Mouse (Mus musculus): ENCODE results near the gene 1700067K01Rik. TPM values are rescaled to one million over a fixed set of nuclear protein-coding genes. Genes with fewer than 3 reads are reported as not detected.

Gene 1700067K01Rik
- total RNA-seq (2022), result under 1 TPM; 0.34 to 0.77 (median 0.48) TPM

- DNase-seq (ENCODE audit: low spot score in 2 of 2), result no peak
Observed at GRCm38 (mm10) chr8:84001281-84002000, at the start of gene 1700067K01Rik. Gene 1700067K01Rik (plus strand): TSS chr8:84001502.

- DNase-seq (ENCODE audit: low spot score in 2 of 2), result no peak
Observed at GRCm38 (mm10) chr8:83954749-83955105, 46.6 kb upstream of the 1700067K01Rik start.

- DNase-seq (ENCODE audit: low spot score in 2 of 2), result peak; percentile 91 to 99
Observed at GRCm38 (mm10) chr8:83955106-83955957, 46.0 kb upstream of the 1700067K01Rik start, which contains the start of the genes Gm10644 and Asf1b. Gene Gm10644 (minus strand): TSS chr8:83955205. Gene Asf1b (plus strand): TSS chr8:83955507.

- DNase-seq (ENCODE audit: low spot score in 2 of 2), result no peak
Observed at GRCm38 (mm10) chr8:83955958-83956218, 45.4 kb upstream of the 1700067K01Rik start.

- no peak for DNase-seq (ENCODE audit: low spot score in 2 of 2)
Observed at GRCm38 (mm10) chr8:83956789-83957188, 44.5 kb upstream of the 1700067K01Rik start.

GRCm38 (mm10) chr8:83964015-83964765 is 37.1 kb upstream of the 1700067K01Rik start:
- no peak for DNase-seq (ENCODE audit: low spot score in 2 of 2)

GRCm38 (mm10) chr8:83967701-83968100 is 33.6 kb upstream of the 1700067K01Rik start:
- no peak for DNase-seq (ENCODE audit: low spot score in 2 of 2)

GRCm38 (mm10) chr8:83971121-83971520 is 30.2 kb upstream of the 1700067K01Rik start:
- DNase-seq (ENCODE audit: low spot score in 2 of 2), result no peak

GRCm38 (mm10) chr8:83971661-83972060 is 29.6 kb upstream of the 1700067K01Rik start:
- no peak for DNase-seq (ENCODE audit: low spot score in 2 of 2)

GRCm38 (mm10) chr8:83972150-83973120 is 28.9 kb upstream of the 1700067K01Rik start, which contains the start of gene Prkaca:
Gene Prkaca (plus strand): TSS chr8:83972993.
- DNase-seq (ENCODE audit: low spot score in 2 of 2), result peak; percentile 96 to 100

GRCm38 (mm10) chr8:83973161-83974031 is 27.9 kb upstream of the 1700067K01Rik start:
- DNase-seq (ENCODE audit: low spot score in 2 of 2), result no peak

GRCm38 (mm10) chr8:83974521-83974920 is 26.8 kb upstream of the 1700067K01Rik start:
- DNase-seq (ENCODE audit: low spot score in 2 of 2), result no peak

GRCm38 (mm10) chr8:83976101-83976630 is 25.1 kb upstream of the 1700067K01Rik start:
- no peak for DNase-seq (ENCODE audit: low spot score in 2 of 2)

- DNase-seq (ENCODE audit: low spot score in 2 of 2), result no peak
Observed at GRCm38 (mm10) chr8:83976779-83977350, 24.4 kb upstream of the 1700067K01Rik start.

GRCm38 (mm10) chr8:83977646-83978045 is 23.7 kb upstream of the 1700067K01Rik start:
- no peak for DNase-seq (ENCODE audit: low spot score in 2 of 2)

GRCm38 (mm10) chr8:83978200-83978599 is 23.1 kb upstream of the 1700067K01Rik start:
- no peak for DNase-seq (ENCODE audit: low spot score in 2 of 2)

GRCm38 (mm10) chr8:83980250-83980649 is 21.1 kb upstream of the 1700067K01Rik start:
- DNase-seq (ENCODE audit: low spot score in 2 of 2), result no peak

GRCm38 (mm10) chr8:83980845-83981244 is 20.5 kb upstream of the 1700067K01Rik start:
- DNase-seq (ENCODE audit: low spot score in 2 of 2), result no peak

- DNase-seq (ENCODE audit: low spot score in 2 of 2), result no peak
Observed at GRCm38 (mm10) chr8:83981533-83981932, 19.8 kb upstream of the 1700067K01Rik start.

All from left cerebral cortex, adult 8-10 months (tissue).